Mouse (Mus musculus) small intestine, adult 2 months (tissue): ENCODE data around the gene Mycbpap.

Experiments
- CTCF ChIP-seq: fragments of 200-500 bp; IDR thresholded peaks from 2 replicates; pipeline ENCODE4 v1.5.1; 2012; ENCODE audit warnings: low read depth, mild to moderate bottlenecking, control low read depth, inconsistent platforms, low read length, moderate library complexity, mixed read lengths; ENCODE audit not compliant: insufficient replicate concordance, insufficient read length; ENCODE audit errors: extremely low read depth
- POLR2A ChIP-seq: fragments of 200-500 bp; IDR thresholded peaks from 2 replicates; pipeline ENCODE4 v1.6.1; 2012; ENCODE audit warnings: low read depth, mild to moderate bottlenecking, control low read depth, inconsistent platforms, low read length, moderate library complexity

GRCm38 (mm10) chr11:94567326-94567725, 45.8 kb upstream of the Mycbpap start:
- TF ChIP-seq CTCF (no peak), POLR2A (no peak)
